Mouse (Mus musculus) liver, postnatal 0 days (tissue): ENCODE measurements around the gene Gm4064. TPM values are rescaled to one million over a fixed set of nuclear protein-coding genes. Genes with fewer than 3 reads are reported as not detected.
"Not testable (repeated sequence)": the region's sequence is repeated elsewhere in the genome, so short reads cannot be mapped to it uniquely, and the experiment has no call there.

Experiments
- ATAC-seq: fragments of 200-750 bp; cut with Nextera tagmentation; 2 replicates; pipeline ENCODE4 v1.8.0; 2017; ENCODE audit warnings: mild to moderate bottlenecking, moderate library complexity
- DNase-seq: peaks from one replicate; pipeline ENCODE4 v3.0.0-alpha.2; 2016
- H3K27ac ChIP-seq: fragments of 300-500 bp; sonication (generic); 2 replicates; pipeline ENCODE4 v1.5.1; 2014; ENCODE audit warnings: antibody characterized with exemption, moderate library complexity, mild to moderate bottlenecking, low read depth
- H3K27me3 ChIP-seq: fragments of 300-500 bp; sonication (generic); 2 replicates; pipeline ENCODE4 v1.6.1; 2014; ENCODE audit warnings: low read length, control low read depth, mixed read lengths; ENCODE audit not compliant: insufficient read depth
- H3K36me3 ChIP-seq: fragments of 300-500 bp; sonication (generic); replicated peaks from 2 replicates; pipeline ENCODE4 v1.6.1; 2014; ENCODE audit warnings: mild to moderate bottlenecking, control low read depth, low read length, moderate library complexity, mixed read lengths; ENCODE audit not compliant: insufficient read depth
- H3K4me1 ChIP-seq: fragments of 300-500 bp; sonication (generic); 2 replicates; pipeline ENCODE4 v1.6.1; 2014; ENCODE audit warnings: antibody characterized with exemption, mild to moderate bottlenecking, control low read depth; ENCODE audit not compliant: insufficient read depth
- H3K4me2 ChIP-seq: fragments of 300-500 bp; sonication (generic); 2 replicates; pipeline ENCODE4 v1.6.1; 2014; ENCODE audit warnings: low read depth, mild to moderate bottlenecking, low read length, moderate library complexity, mixed read lengths
- H3K4me3 ChIP-seq: fragments of 300-500 bp; sonication (generic); 2 replicates; pipeline ENCODE4 v1.5.1; 2014; ENCODE audit warnings: low read depth, low read length
- H3K9ac ChIP-seq: fragments of 300-500 bp; sonication (generic); replicated peaks from 2 replicates; pipeline ENCODE4 v1.6.1; 2014; ENCODE audit warnings: mild to moderate bottlenecking, moderate library complexity
- H3K9me3 ChIP-seq: fragments of 300-500 bp; sonication (generic); 2 replicates; pipeline ENCODE4 v1.6.1; 2016; ENCODE audit warnings: mild to moderate bottlenecking, control low read depth, low read length, mixed read lengths
- WGBS: fragments of 180-500 bp; shearing (Covaris S2); extraction: QIAGEN DNeasy Blood & Tissue Kit; methylation state at CpG from one replicate; pipeline ENCODE4 v1.1.7; 2014; ENCODE audit not compliant: insufficient replicate concordance; 5-methylcytosine and 5-hydroxymethylcytosine counted together
- polyA plus RNA-seq: library from polyadenylated mRNA; unstranded; fragments of >200 nt; fragmentation: Nextera tagmentation; extraction: Ambion mirVana; gene quantifications from 2 replicates; pipeline ENCODE4 v1.2.1, GENCODE M21; 2015

Gm4064 gene
- polyA plus RNA-seq, result not detected in 2 replicates

GRCm38 (mm10) chrY:2796105-2796504 is at the start of gene Gm4064:
Gm4064 (minus strand) TSS chrY:2796205.
- not testable (repeated sequence) for H3K36me3 ChIP-seq, H3K27ac ChIP-seq, H3K4me3 ChIP-seq, H3K4me1 ChIP-seq, H3K9ac ChIP-seq, ATAC-seq, DNase-seq, H3K27me3 ChIP-seq, H3K9me3 ChIP-seq, H3K4me2 ChIP-seq
- WGBS, result no CpG with 5 or more reads among the region's 8 CpGs

- not testable (repeated sequence) for H3K9ac ChIP-seq, H3K27me3 ChIP-seq, DNase-seq, ATAC-seq, H3K4me2 ChIP-seq, H3K9me3 ChIP-seq, H3K27ac ChIP-seq, H3K4me1 ChIP-seq, H3K36me3 ChIP-seq, H3K4me3 ChIP-seq
- no CpG with 5 or more reads among the region's 9 CpGs for WGBS
These were observed 34.4 kb upstream of the Gm4064 start, which contains the start of the genes Rbmy and Gm10256 for GRCm38 (mm10) chrY:2830380-2830779. Rbmy (plus strand) TSS chrY:2830680. Gm10256 (plus strand) TSS chrY:2830699.

Other genes with a start within 250 kb of the Gm4064 start
- not detected in 2 replicates for gene H2al2c, start 197.1 kb downstream of the Gm4064 start, polyA plus RNA-seq
- not detected in 2 replicates for gene Sry, start 132.5 kb downstream of the Gm4064 start, polyA plus RNA-seq
- not detected in 2 replicates for gene H2al2b, start 75.5 kb downstream of the Gm4064 start, polyA plus RNA-seq
- gene Rbmy, start 34.5 kb upstream of the Gm4064 start, polyA plus RNA-seq, result not detected in 2 replicates
- not detected in 2 replicates for gene Gm10256, start 34.5 kb upstream of the Gm4064 start, polyA plus RNA-seq
- gene Gm10352, start 104.8 kb upstream of the Gm4064 start, polyA plus RNA-seq, result not detected in 2 replicates
- not detected in 2 replicates for gene Gm29289, start 136.4 kb upstream of the Gm4064 start, polyA plus RNA-seq